Comparison of ENCODE assay signal across 9 mouse cellular contexts in the genomic region with DNA sequence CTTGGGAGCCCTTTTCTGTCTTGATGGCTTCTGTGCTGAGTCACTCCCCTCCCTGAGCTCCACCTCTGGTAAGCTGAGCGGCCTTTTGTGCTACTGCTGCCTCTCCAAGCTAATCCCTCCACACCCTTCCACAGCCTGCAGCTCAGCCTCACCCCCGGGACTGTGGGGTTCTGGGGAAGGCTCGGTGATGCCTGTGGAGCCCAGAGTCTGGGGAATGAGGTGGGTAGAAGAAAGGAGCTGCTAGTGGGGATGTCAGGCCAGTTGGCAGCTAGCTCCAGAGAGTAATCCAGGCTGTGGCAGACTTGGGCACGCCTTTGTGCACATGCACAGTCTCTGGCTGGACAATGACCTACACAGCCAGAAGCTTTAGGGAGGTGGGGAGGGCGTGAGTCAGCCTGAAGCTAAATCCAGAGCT. TPM values are rescaled to one million over a fixed set of nuclear protein-coding genes. Genes with fewer than 3 reads are reported as not detected.
DNase-seq lines count a peak whose midpoint lies in the region; ATAC-seq lines count a peak whose summit lies in the region.
"Had no signal": no experiment of that assay in that cellular context is flagged by ENCODE, and none has a peak within 500 bp of the region (broad histone marks: within the 10 kb centered on the region; RNA-seq: fewer than 3 reads in every experiment).

No protein-coding gene starts in this region.

- no peaks in the 10 kb centered on the region for H3K27me3 ChIP-seq in midbrain, embryonic 15.5 days (replicated peaks)

- H3K4me2 ChIP-seq in midbrain, embryonic 15.5 days: no peak overlapping the region

- 0 out of 2 replicates have a peak, but pooled peaks have one; percentile 17 for ATAC-seq in midbrain, embryonic 15.5 days (replicated peaks)
- ATAC-seq in activated CD4-positive, CD25-positive, alpha-beta regulatory T cell, adult 4 months: no peak

- no peak overlapping the region for H3K4me3 ChIP-seq in midbrain, embryonic 15.5 days

- no peaks in the 10 kb centered on the region for H3K9me3 ChIP-seq in midbrain, embryonic 15.5 days

- no peak overlapping the region for H3K9ac ChIP-seq in midbrain, embryonic 15.5 days

- peaks cover 24% of the 10 kb centered on the region for H3K4me1 ChIP-seq in midbrain, embryonic 15.5 days

- no peaks in the 10 kb centered on the region for H3K36me3 ChIP-seq in midbrain, embryonic 15.5 days (replicated peaks)

- DNase-seq in adrenal gland, adult 2 months: peak; percentile 74
- no peak for DNase-seq in adrenal gland, adult 18-20 months (ENCODE audit: low spot score in 2 of 2)
- DNase-seq in kidney, postnatal 36 days: peak; percentile 55 to 64
- DNase-seq in kidney, adult 18-20 months: no peak
- peak; percentile 58 for DNase-seq in gastrocnemius, postnatal 25 days
- no peak for DNase-seq in natural killer cell, adult 2 months (ENCODE audit: low spot score in 2 of 2)
- DNase-seq: right cerebral cortex, postnatal 4 days had no signal

- WGBS in midbrain, embryonic 15.5 days: 16% methylated on average over 5 of the region's 5 CpGs

- peak overlapping the region; percentile 30; the same call in 1 of the 2 replicates for H3K27ac ChIP-seq in midbrain, embryonic 15.5 days

RNA-seq across cellular contexts. Expression of a gene that starts 20.5 kb away (rescaled TPM):
- total RNA-seq in adrenal gland, adult 2 months (2021): not detected
- not detected in 2 replicates for polyA plus RNA-seq in adrenal gland, adult 2 months (2012; rRNA removed)
- not detected for total RNA-seq in adrenal gland, adult 18-20 months (2021)
- not detected for total RNA-seq in gastrocnemius, postnatal 25 days (2021)
- polyA plus RNA-seq in midbrain, embryonic 15.5 days (2015; fragmentation: Nextera tagmentation; extraction: Ambion mirVana): 2.3 and 3.0 TPM in 2 replicates
- polyA plus RNA-seq in activated CD4-positive, CD25-positive, alpha-beta regulatory T cell, adult 4 months (2017; shearing (Covaris generic)): under 1 TPM; 0.20 to 0.57 TPM

RNA-seq across cellular contexts. Expression of a gene that starts 45.0 kb away (rescaled TPM):
- 10 to 100 TPM; 50.4 to 75.6 TPM for total RNA-seq in adrenal gland, adult 2 months (2021)
- polyA plus RNA-seq in adrenal gland, adult 2 months (2012; rRNA removed): 66.5 and 70.4 TPM in 2 replicates
- 10 to 100 TPM; 45.9 to 56.8 TPM for total RNA-seq in adrenal gland, adult 18-20 months (2021)
- 100 to 1,000 TPM; 329 to 377 TPM for total RNA-seq in gastrocnemius, postnatal 25 days (2021)
- polyA plus RNA-seq in midbrain, embryonic 15.5 days (2015; fragmentation: Nextera tagmentation; extraction: Ambion mirVana): 51.9 and 58.5 TPM in 2 replicates
- polyA plus RNA-seq in activated CD4-positive, CD25-positive, alpha-beta regulatory T cell, adult 4 months (2017; shearing (Covaris generic)): 10 to 100 TPM; 22.1 to 29.7 TPM

Comparison
In these comparisons a context has a peak if more than half of its experiments do, and no peak if none do; other contexts are left out.
1. DNase-seq: peak in adrenal gland, adult 2 months (single experiment), kidney, postnatal 36 days (2 of 2) and gastrocnemius, postnatal 25 days (single experiment); none in adrenal gland, adult 18-20 months (0 of 2), kidney, adult 18-20 months (single experiment) and natural killer cell, adult 2 months (0 of 2).
2. RNA of a gene that starts 45.0 kb away (total RNA-seq): 329 to 377 TPM in gastrocnemius, postnatal 25 days; 50.4 to 75.6 TPM in adrenal gland, adult 2 months and 45.9 to 56.8 TPM in adrenal gland, adult 18-20 months; every median in the first group is over 4 times any median in the second.